In the genomic region with DNA sequence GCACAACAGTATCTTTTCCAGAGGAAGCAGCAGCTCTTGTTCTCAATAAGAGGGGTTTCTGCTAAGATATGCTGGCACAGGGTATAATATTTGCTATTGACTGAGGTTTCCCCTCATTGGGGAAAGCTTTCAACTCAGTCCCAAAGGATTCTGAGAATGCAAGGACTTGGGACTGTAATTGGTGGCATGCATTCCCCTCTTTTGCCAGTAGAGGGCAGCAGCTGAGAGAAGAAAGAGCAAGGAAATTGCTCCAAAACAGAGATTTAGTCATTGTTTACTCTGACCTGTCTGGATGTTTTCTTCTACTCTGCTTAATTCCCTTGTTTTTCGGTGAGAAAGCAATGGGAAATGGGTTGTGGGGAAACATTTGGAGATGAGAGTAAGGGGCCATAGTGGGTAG, we compare ENCODE assay signal across 10 mouse cellular contexts. TPM values are rescaled to one million over a fixed set of nuclear protein-coding genes. Genes with fewer than 3 reads are reported as not detected.
DNase-seq lines count a peak whose midpoint lies in the region; ATAC-seq and TF ChIP-seq lines count a peak whose summit lies in the region.
"Had no signal": no experiment of that assay in that cellular context is flagged by ENCODE, and none has a peak within 500 bp of the region (broad histone marks: within the 10 kb centered on the region; RNA-seq: fewer than 3 reads in every experiment).

No protein-coding gene starts in this region.

- H3K36me3 ChIP-seq in forebrain, embryonic 11.5 days (ENCODE audit: control insufficient read depth, insufficient read depth, low read length), result no peaks in the 10 kb centered on the region
- H3K36me3 ChIP-seq in forebrain, embryonic 12.5 days (replicated peaks), result no peaks in the 10 kb centered on the region
- no peaks in the 10 kb centered on the region for H3K36me3 ChIP-seq in midbrain, embryonic 11.5 days (ENCODE audit: control insufficient read depth, insufficient read depth, low read length)
- no peaks in the 10 kb centered on the region for H3K36me3 ChIP-seq in midbrain, embryonic 16.5 days (ENCODE audit: control insufficient read depth, insufficient read depth, low read length)
- no peaks in the 10 kb centered on the region for H3K36me3 ChIP-seq in hindbrain, postnatal 0 days (ENCODE audit: insufficient read depth, low read length)
- H3K36me3 ChIP-seq in intestine, embryonic 16.5 days (ENCODE audit: control insufficient read depth, insufficient read depth, low read length), result no peaks in the 10 kb centered on the region

- no peak overlapping the region for H3K9ac ChIP-seq in forebrain, embryonic 11.5 days (ENCODE audit: low read length)
- H3K9ac ChIP-seq in forebrain, embryonic 12.5 days, result no peak overlapping the region
- H3K9ac ChIP-seq in midbrain, embryonic 11.5 days (ENCODE audit: low read length), result no peak overlapping the region
- H3K9ac ChIP-seq in midbrain, embryonic 16.5 days (ENCODE audit: low read depth, low read length), result no peak overlapping the region
- no peak overlapping the region for H3K9ac ChIP-seq in hindbrain, postnatal 0 days (replicated peaks; ENCODE audit: low read length)
- H3K9ac ChIP-seq in intestine, embryonic 16.5 days (ENCODE audit: low read depth, low read length), result no peak overlapping the region

- peak; percentile 54 for DNase-seq in forebrain, embryonic 11.5 days (ENCODE audit: low spot score)
- DNase-seq in midbrain, embryonic 11.5 days (ENCODE audit: low spot score, missing footprints), result peak; percentile 90
- DNase-seq in MN1 (ENCODE audit: low spot score), result peak; percentile 10
- DNase-seq in hindbrain, postnatal 0 days (ENCODE audit: low spot score), result no peak
- DNase-seq in natural killer cell, adult 2 months (ENCODE audit: low spot score in 2 of 2), result peak; percentile 21 to 27

- no peaks in the 10 kb centered on the region for H3K9me3 ChIP-seq in forebrain, embryonic 11.5 days (ENCODE audit: control insufficient read depth, low read length)
- H3K9me3 ChIP-seq in forebrain, embryonic 12.5 days, result no peaks in the 10 kb centered on the region
- H3K9me3 ChIP-seq in midbrain, embryonic 11.5 days (ENCODE audit: control insufficient read depth, low read length), result no peaks in the 10 kb centered on the region
- no peaks in the 10 kb centered on the region for H3K9me3 ChIP-seq in midbrain, embryonic 16.5 days (replicated peaks; ENCODE audit: control insufficient read depth, low read length, poor library complexity, severe bottlenecking)
- no peaks in the 10 kb centered on the region for H3K9me3 ChIP-seq in hindbrain, postnatal 0 days (ENCODE audit: low read length)
- H3K9me3 ChIP-seq in intestine, embryonic 16.5 days (ENCODE audit: control insufficient read depth, low read length), result no peaks in the 10 kb centered on the region

- 50% methylated on average over 1 of the region's 1 CpGs for WGBS in forebrain, embryonic 11.5 days
- 24% methylated on average over 1 of the region's 1 CpGs for WGBS in forebrain, embryonic 12.5 days
- WGBS in midbrain, embryonic 11.5 days, result 33% methylated on average over 1 of the region's 1 CpGs
- 27% methylated on average over 1 of the region's 1 CpGs for WGBS in midbrain, embryonic 16.5 days
- 47% methylated on average over 1 of the region's 1 CpGs for WGBS in hindbrain, postnatal 0 days
- WGBS in intestine, embryonic 16.5 days, result 21% methylated on average over 1 of the region's 1 CpGs

- H3K4me3 ChIP-seq in forebrain, embryonic 11.5 days (ENCODE audit: low read depth, low read length), result no peak overlapping the region
- H3K4me3 ChIP-seq in forebrain, embryonic 12.5 days (replicated peaks), result no peak overlapping the region
- no peak overlapping the region for H3K4me3 ChIP-seq in midbrain, embryonic 11.5 days (ENCODE audit: low read depth, low read length)
- no peak overlapping the region for H3K4me3 ChIP-seq in midbrain, embryonic 16.5 days (ENCODE audit: low read depth, low read length)
- no peak overlapping the region for H3K4me3 ChIP-seq in hindbrain, postnatal 0 days (ENCODE audit: low read length)
- H3K4me3 ChIP-seq in intestine, embryonic 16.5 days (ENCODE audit: low read length), result no peak overlapping the region

- no peak overlapping the region for H3K4me2 ChIP-seq in forebrain, embryonic 11.5 days (ENCODE audit: low read depth, low read length, severe bottlenecking)
- H3K4me2 ChIP-seq in forebrain, embryonic 12.5 days, result no peak overlapping the region
- H3K4me2 ChIP-seq in midbrain, embryonic 11.5 days, result no peak overlapping the region
- no peak overlapping the region for H3K4me2 ChIP-seq in midbrain, embryonic 16.5 days (ENCODE audit: low read length)
- no peak overlapping the region for H3K4me2 ChIP-seq in hindbrain, postnatal 0 days (ENCODE audit: low read depth, low read length)
- no peak overlapping the region for H3K4me2 ChIP-seq in intestine, embryonic 16.5 days (ENCODE audit: low read depth, low read length)

- no peaks in the 10 kb centered on the region for H3K27me3 ChIP-seq in forebrain, embryonic 11.5 days (ENCODE audit: control insufficient read depth, insufficient read depth, low read length)
- H3K27me3 ChIP-seq in forebrain, embryonic 12.5 days, result no peaks in the 10 kb centered on the region
- H3K27me3 ChIP-seq in midbrain, embryonic 11.5 days (ENCODE audit: control insufficient read depth, insufficient read depth, low read length), result no peaks in the 10 kb centered on the region
- H3K27me3 ChIP-seq in midbrain, embryonic 16.5 days (ENCODE audit: control insufficient read depth, insufficient read depth, low read depth, low read length), result no peaks in the 10 kb centered on the region
- no peaks in the 10 kb centered on the region for H3K27me3 ChIP-seq in hindbrain, postnatal 0 days (ENCODE audit: insufficient read depth, low read length)
- no peaks in the 10 kb centered on the region for H3K27me3 ChIP-seq in intestine, embryonic 16.5 days (replicated peaks; ENCODE audit: control insufficient read depth, insufficient read depth, low read length)

- H3K4me1 ChIP-seq in forebrain, embryonic 11.5 days (replicated peaks; ENCODE audit: control insufficient read depth, insufficient read depth, low read length), result no peaks in the 10 kb centered on the region
- no peaks in the 10 kb centered on the region for H3K4me1 ChIP-seq in forebrain, embryonic 12.5 days
- H3K4me1 ChIP-seq in midbrain, embryonic 11.5 days (ENCODE audit: control insufficient read depth, insufficient read depth, low read length), result no peaks in the 10 kb centered on the region
- H3K4me1 ChIP-seq in midbrain, embryonic 16.5 days (ENCODE audit: control insufficient read depth, insufficient read depth, low read length), result no peaks in the 10 kb centered on the region
- H3K4me1 ChIP-seq in hindbrain, postnatal 0 days (ENCODE audit: insufficient read depth, low read length), result no peaks in the 10 kb centered on the region
- H3K4me1 ChIP-seq in intestine, embryonic 16.5 days (ENCODE audit: control insufficient read depth, insufficient read depth, low read length), result no peaks in the 10 kb centered on the region

- no peak overlapping the region for H3K27ac ChIP-seq in forebrain, embryonic 11.5 days (ENCODE audit: low read depth, low read length)
- no peak overlapping the region for H3K27ac ChIP-seq in forebrain, embryonic 12.5 days
- no peak overlapping the region for H3K27ac ChIP-seq in midbrain, embryonic 11.5 days (ENCODE audit: low read depth, low read length)
- H3K27ac ChIP-seq in midbrain, embryonic 16.5 days (ENCODE audit: low read length), result no peak overlapping the region
- no peak overlapping the region for H3K27ac ChIP-seq in hindbrain, postnatal 0 days
- no peak overlapping the region for H3K27ac ChIP-seq in intestine, embryonic 16.5 days (ENCODE audit: low read length)

- no peak for ATAC-seq in forebrain, embryonic 11.5 days (replicated peaks; ENCODE audit: low FRiP score)
- no peak for ATAC-seq in forebrain, embryonic 12.5 days (ENCODE audit: low FRiP score)
- no peak for ATAC-seq in midbrain, embryonic 11.5 days (ENCODE audit: low FRiP score)
- no peak for ATAC-seq in midbrain, embryonic 16.5 days
- no peak for ATAC-seq in hindbrain, postnatal 0 days
- no peak for ATAC-seq in intestine, embryonic 16.5 days

- TF ChIP-seq CTCF in hindbrain, postnatal 0 days (IDR thresholded peaks at IDR 0.05; ENCODE audit: low read depth), result peak; percentile 58

RNA-seq across cellular contexts. Expression of gene Gm14569, which starts 35.6 kb away (rescaled TPM):
- not detected in 2 replicates for polyA plus RNA-seq in forebrain, embryonic 11.5 days (2014; fragmentation: Nextera tagmentation; extraction: Ambion mirVana)
- not detected in 2 replicates for polyA plus RNA-seq in forebrain, embryonic 12.5 days (2016; fragmentation: Nextera tagmentation; extraction: Ambion mirVana)
- polyA plus RNA-seq in midbrain, embryonic 11.5 days (2014; fragmentation: Nextera tagmentation; extraction: Ambion mirVana), result not detected in 2 replicates
- polyA plus RNA-seq in midbrain, embryonic 16.5 days (2015; fragmentation: Nextera tagmentation; extraction: Ambion mirVana), result not detected in 2 replicates
- total RNA-seq in hindbrain, postnatal 0 days (2014; rRNA removed), result 1.9 TPM in 1 of 2 replicates, not detected in the other
- polyA plus RNA-seq in hindbrain, postnatal 0 days (2015; fragmentation: Nextera tagmentation; extraction: Ambion mirVana), result not detected in 2 replicates
- polyA plus RNA-seq in intestine, embryonic 16.5 days (2015; fragmentation: Nextera tagmentation; extraction: Ambion mirVana), result not detected in 2 replicates
- total RNA-seq: gastrocnemius, postnatal 4 days had no signal

RNA-seq across cellular contexts. Expression of gene Gm6268, which starts 55.0 kb away (rescaled TPM):
- not detected in 2 replicates for polyA plus RNA-seq in forebrain, embryonic 11.5 days (2014; fragmentation: Nextera tagmentation; extraction: Ambion mirVana)
- polyA plus RNA-seq in forebrain, embryonic 12.5 days (2016; fragmentation: Nextera tagmentation; extraction: Ambion mirVana), result not detected in 2 replicates
- not detected in 2 replicates for polyA plus RNA-seq in midbrain, embryonic 11.5 days (2014; fragmentation: Nextera tagmentation; extraction: Ambion mirVana)
- not detected in 2 replicates for polyA plus RNA-seq in midbrain, embryonic 16.5 days (2015; fragmentation: Nextera tagmentation; extraction: Ambion mirVana)
- total RNA-seq in hindbrain, postnatal 0 days (2014; rRNA removed), result not detected in 2 replicates
- not detected in 2 replicates for polyA plus RNA-seq in hindbrain, postnatal 0 days (2015; fragmentation: Nextera tagmentation; extraction: Ambion mirVana)
- polyA plus RNA-seq in intestine, embryonic 16.5 days (2015; fragmentation: Nextera tagmentation; extraction: Ambion mirVana), result not detected in 2 replicates
- total RNA-seq: gastrocnemius, postnatal 4 days had no signal
- polyA plus RNA-seq: limb, embryonic 14.5 days had no signal
